Mouse (Mus musculus) hindbrain, embryonic 14.5 days (tissue): ENCODE measurements around the gene Myo1g. TPM values are rescaled to one million over a fixed set of nuclear protein-coding genes. Genes with fewer than 3 reads are reported as not detected.
A peak's percentile ranks its signal among the peaks of the same experiment; 100 is the strongest.

Source experiments
- ATAC-seq: fragments of 200-750 bp; cut with Nextera tagmentation; 2 replicates; pipeline ENCODE4 v1.8.0; 2017; ENCODE audit warnings: moderate number of reproducible peaks, mild to moderate bottlenecking, moderate TSS enrichment, moderate library complexity; ENCODE audit not compliant: low FRiP score
- DNase-seq: peaks from one replicate; pipeline ENCODE4 v3.0.0-alpha.2; 2015; ENCODE audit warnings: low spot score
- H3K27ac ChIP-seq: fragments of 300-500 bp; sonication (generic); 2 replicates; pipeline ENCODE4 v1.5.1; 2014; ENCODE audit warnings: mild to moderate bottlenecking, moderate library complexity
- H3K27me3 ChIP-seq: fragments of 300-500 bp; sonication (generic); 2 replicates; pipeline ENCODE4 v1.6.1; 2014; ENCODE audit warnings: mild to moderate bottlenecking, low read length, mixed read lengths; ENCODE audit not compliant: control insufficient read depth, insufficient read depth
- H3K36me3 ChIP-seq: fragments of 300-500 bp; sonication (generic); replicated peaks from 2 replicates; pipeline ENCODE4 v1.6.1; 2014; ENCODE audit not compliant: control insufficient read depth, insufficient read depth
- H3K4me1 ChIP-seq: fragments of 300-500 bp; sonication (generic); replicated peaks from 2 replicates; pipeline ENCODE4 v1.6.1; 2014; ENCODE audit warnings: antibody characterized with exemption, low read length, mixed read lengths; ENCODE audit not compliant: control insufficient read depth, insufficient read depth
- H3K4me2 ChIP-seq: fragments of 300-500 bp; sonication (generic); replicated peaks from 2 replicates; pipeline ENCODE4 v1.6.1; 2014; ENCODE audit warnings: mild to moderate bottlenecking, moderate library complexity
- H3K4me3 ChIP-seq: fragments of 300-500 bp; sonication (generic); replicated peaks from 2 replicates; pipeline ENCODE4 v1.5.1; 2014; ENCODE audit warnings: mild to moderate bottlenecking, low read length
- H3K9ac ChIP-seq: fragments of 300-500 bp; sonication (generic); 2 replicates; pipeline ENCODE4 v1.6.1; 2014
- H3K9me3 ChIP-seq: fragments of 300-500 bp; sonication (generic); 2 replicates; pipeline ENCODE4 v1.6.1; 2016; ENCODE audit warnings: low read length; ENCODE audit not compliant: control insufficient read depth
- WGBS: fragments of 180-500 bp; shearing (Covaris S2); extraction: QIAGEN DNeasy Blood & Tissue Kit; methylation state at CpG from one replicate; pipeline ENCODE4 v1.1.7; 2014; 5-methylcytosine and 5-hydroxymethylcytosine counted together
- polyA plus RNA-seq: library from polyadenylated mRNA; unstranded; fragments of >200 nt; fragmentation: Nextera tagmentation; extraction: Ambion mirVana; gene quantifications from 2 replicates; pipeline ENCODE4 v1.2.1, GENCODE M21; 2014

Gene Myo1g
- polyA plus RNA-seq, 1 experiment from 2014 or later: 0.31 TPM

DNA sequence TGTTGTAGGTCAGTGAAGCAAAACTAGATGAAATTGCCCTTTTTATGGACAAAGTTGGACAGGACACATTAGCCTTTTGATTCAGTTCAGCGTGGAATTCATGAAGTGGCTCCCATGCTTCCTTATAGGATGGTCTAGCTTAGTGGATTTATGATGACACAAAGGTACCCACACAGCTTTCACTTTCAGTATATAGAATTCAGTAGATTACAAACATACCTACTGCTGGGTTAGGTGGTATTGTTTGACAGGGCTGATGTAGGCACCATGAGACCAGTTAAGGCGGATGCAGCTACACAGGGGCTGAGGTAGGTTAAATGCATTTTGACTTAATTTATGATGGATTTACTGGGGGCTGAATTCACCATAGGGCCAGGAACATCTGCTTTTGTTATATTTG is 39.2 kb upstream of the Myo1g start:
- Histone ChIP-seq H3K36me3 (no peaks in the 10 kb centered on the region), H3K9ac (no peak overlapping the region), H3K4me2 (no peak overlapping the region), H3K27ac (no peak overlapping the region), H3K27me3 (no peaks in the 10 kb centered on the region), H3K9me3 (no peaks in the 10 kb centered on the region), H3K4me1 (no peaks in the 10 kb centered on the region), H3K4me3 (no peak overlapping the region)
- DNase-seq (no peak), ATAC-seq (no peak)
- 95% methylated on average over 2 of the region's 2 CpGs for WGBS

DNA sequence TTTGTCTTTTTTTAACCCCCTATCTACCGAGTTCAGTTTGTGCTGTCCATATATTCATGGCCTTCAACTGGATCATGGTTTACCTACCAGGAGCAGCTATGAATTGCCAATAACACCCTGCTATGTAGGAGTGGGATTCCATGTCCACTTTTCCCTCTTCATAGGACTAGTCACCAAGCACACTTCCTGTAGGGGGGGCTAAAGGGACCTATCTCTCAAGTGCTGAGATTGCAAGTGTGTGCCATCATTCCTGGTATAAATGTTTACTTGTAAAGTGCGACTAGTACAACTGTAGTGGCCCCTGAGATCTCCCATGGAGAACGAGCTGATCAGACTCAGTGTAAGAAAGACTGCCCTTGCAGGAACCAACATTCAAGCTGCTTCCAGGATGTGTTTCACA is 37.5 kb upstream of the Myo1g start:
- Histone ChIP-seq H3K9me3 (no peaks in the 10 kb centered on the region), H3K27me3 (no peaks in the 10 kb centered on the region), H3K4me1 (no peaks in the 10 kb centered on the region; the same call in 1 of the 2 replicates), H3K27ac (no peak overlapping the region), H3K4me3 (no peak overlapping the region), H3K36me3 (no peaks in the 10 kb centered on the region; the same call in 1 of the 2 replicates), H3K9ac (no peak overlapping the region), H3K4me2 (no peak overlapping the region)
- DNase-seq: no peak
- ATAC-seq: no peak
- WGBS: 90% methylated on average over 3 of the region's 3 CpGs

DNA sequence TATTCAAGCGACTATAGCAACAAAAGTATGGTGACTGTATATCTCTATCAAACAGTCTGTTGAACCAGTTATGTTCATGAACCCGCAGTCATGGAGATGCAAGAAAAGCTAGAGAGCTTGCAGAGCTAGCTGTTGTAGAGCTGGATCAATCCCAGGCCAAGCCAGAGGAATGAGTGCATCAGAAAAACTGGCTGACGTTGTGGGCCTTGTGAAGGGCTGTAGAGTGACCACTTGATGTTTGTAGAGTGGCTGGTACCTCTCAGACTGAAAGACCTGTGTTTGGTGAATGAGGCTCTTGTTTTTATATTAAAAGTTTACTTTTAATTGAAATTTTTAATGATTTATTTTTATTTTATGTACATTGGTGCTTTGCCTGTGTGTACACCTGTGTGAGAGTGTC is 29.4 kb upstream of the Myo1g start:
- 95% methylated on average over 3 of the region's 3 CpGs for WGBS
- H3K4me2 ChIP-seq: no peak overlapping the region
- H3K27me3 ChIP-seq: no peaks in the 10 kb centered on the region
- H3K4me1 ChIP-seq: peaks cover 14% of the 10 kb centered on the region
- no peak for DNase-seq
- H3K27ac ChIP-seq: no peak overlapping the region
- no peak for ATAC-seq
- peaks cover 4% of the 10 kb centered on the region; the same call in 1 of the 2 replicates for H3K36me3 ChIP-seq
- no peak overlapping the region for H3K4me3 ChIP-seq
- no peak overlapping the region for H3K9ac ChIP-seq
- no peaks in the 10 kb centered on the region for H3K9me3 ChIP-seq

DNA sequence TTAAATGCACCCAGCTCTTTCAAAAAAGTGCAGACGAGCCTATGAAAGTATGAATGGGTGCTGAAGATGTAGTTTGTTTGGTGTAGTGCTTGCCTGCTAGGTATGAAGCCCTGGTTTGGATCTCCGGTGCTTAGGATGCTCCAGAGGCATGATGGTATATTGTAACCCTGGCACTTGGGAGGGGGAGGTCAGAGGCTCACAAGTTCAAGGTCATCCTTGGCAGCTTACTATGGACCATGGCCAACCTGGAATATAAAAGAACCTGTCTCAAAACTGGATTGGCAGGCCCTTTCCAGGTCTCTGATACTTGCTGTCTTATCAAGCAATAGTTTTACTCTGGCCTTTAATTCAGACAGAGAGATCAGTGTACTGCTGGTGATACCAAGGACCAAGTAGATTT is 29.0 kb upstream of the Myo1g start:
- Histone ChIP-seq H3K4me3 (no peak overlapping the region), H3K4me1 (peaks cover 14% of the 10 kb centered on the region), H3K4me2 (no peak overlapping the region), H3K27me3 (no peaks in the 10 kb centered on the region), H3K9ac (no peak overlapping the region), H3K36me3 (peaks cover 4% of the 10 kb centered on the region; the same call in 1 of the 2 replicates), H3K9me3 (no peaks in the 10 kb centered on the region), H3K27ac (no peak overlapping the region)
- ATAC-seq (no peak), DNase-seq (no peak)
- WGBS: 96% methylated on average over 2 of the region's 2 CpGs

DNA sequence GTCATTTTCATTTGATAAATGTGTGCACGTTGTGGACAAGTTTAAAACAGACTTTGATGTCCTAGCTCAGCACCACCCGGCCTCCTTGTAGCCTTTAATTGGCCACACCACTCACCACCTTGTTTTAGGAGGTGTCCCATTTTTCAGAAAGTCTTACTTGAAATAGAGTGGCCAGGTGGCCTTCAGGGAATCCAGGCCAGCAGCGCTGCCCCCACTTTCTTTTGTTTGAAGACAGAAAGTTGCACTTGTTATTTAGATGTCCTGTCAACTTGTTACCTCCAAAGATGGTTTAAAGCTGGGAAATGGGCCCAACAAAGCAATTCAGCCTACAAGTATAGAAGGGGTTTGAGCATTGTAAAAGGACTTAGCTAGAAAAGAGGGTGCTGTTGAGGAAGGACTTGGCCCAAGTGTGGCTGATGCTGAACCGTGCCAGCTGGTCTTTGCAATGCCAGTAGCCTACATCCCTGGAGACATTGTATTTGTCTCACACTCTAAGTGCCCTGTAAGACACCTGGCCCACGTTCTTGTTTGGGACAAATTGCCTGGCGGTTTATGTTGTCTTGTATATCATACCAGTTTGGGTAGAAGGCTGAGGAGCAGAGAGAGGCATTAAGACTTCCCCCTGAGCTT is 27.0 kb upstream of the Myo1g start:
- H3K9me3 ChIP-seq: no peaks in the 10 kb centered on the region
- peak overlapping the region; percentile 80 for H3K9ac ChIP-seq
- H3K4me2 ChIP-seq: peak overlapping the region; percentile 75
- H3K4me3 ChIP-seq: peak overlapping the region; percentile 75
- peaks cover 4% of the 10 kb centered on the region; the same call in 1 of the 2 replicates for H3K36me3 ChIP-seq
- peaks cover 14% of the 10 kb centered on the region for H3K4me1 ChIP-seq
- ATAC-seq: no peak
- 28% methylated on average over 6 of the region's 6 CpGs for WGBS
- DNase-seq: no peak
- no peaks in the 10 kb centered on the region for H3K27me3 ChIP-seq
- H3K27ac ChIP-seq: peak overlapping the region; percentile 93

DNA sequence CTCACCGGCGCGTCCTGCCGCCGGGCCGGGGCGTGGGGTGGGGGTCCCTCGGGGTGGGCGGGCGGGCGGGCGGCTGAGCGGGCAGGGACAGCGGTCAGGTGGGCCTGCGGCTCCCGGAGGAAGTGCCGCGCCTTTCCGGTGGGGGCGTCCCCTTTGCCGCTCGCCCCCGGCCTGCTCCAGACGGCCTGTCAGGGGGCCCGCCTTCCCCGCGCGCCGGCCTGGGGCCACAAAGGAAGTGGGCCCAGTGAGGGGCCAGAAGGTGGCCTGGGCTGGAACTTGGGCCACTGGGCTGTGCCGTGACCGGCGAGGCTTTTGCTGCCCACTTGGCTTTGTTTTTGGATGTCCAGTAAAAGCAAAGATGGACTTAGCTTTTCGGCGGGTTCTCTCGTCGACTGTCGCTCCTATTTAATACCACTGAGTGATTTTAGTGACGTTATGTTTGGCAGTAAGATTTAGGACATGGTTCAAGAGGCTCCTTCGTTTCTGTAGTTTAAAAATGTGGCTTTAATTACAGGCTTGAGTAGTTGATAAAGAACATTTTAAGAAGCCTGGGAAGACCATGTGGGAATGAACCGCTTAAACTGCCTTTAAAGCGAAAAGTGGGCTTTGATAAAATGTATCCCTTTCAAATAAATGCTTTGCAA is 26.4 kb upstream of the Myo1g start:
- Histone ChIP-seq H3K4me3 (peak overlapping the region; percentile 75), H3K4me2 (peak overlapping the region; percentile 75), H3K9me3 (no peaks in the 10 kb centered on the region), H3K36me3 (peaks cover 4% of the 10 kb centered on the region; the same call in 1 of the 2 replicates), H3K9ac (peak overlapping the region; percentile 80), H3K27me3 (no peaks in the 10 kb centered on the region), H3K4me1 (peaks cover 14% of the 10 kb centered on the region), H3K27ac (peak overlapping the region; percentile 93)
- WGBS: under 1% methylated on average over 34 of the region's 41 CpGs
- DNase-seq: peak; percentile 41
- ATAC-seq: no peak; the same call in none of the 2 replicates

DNA sequence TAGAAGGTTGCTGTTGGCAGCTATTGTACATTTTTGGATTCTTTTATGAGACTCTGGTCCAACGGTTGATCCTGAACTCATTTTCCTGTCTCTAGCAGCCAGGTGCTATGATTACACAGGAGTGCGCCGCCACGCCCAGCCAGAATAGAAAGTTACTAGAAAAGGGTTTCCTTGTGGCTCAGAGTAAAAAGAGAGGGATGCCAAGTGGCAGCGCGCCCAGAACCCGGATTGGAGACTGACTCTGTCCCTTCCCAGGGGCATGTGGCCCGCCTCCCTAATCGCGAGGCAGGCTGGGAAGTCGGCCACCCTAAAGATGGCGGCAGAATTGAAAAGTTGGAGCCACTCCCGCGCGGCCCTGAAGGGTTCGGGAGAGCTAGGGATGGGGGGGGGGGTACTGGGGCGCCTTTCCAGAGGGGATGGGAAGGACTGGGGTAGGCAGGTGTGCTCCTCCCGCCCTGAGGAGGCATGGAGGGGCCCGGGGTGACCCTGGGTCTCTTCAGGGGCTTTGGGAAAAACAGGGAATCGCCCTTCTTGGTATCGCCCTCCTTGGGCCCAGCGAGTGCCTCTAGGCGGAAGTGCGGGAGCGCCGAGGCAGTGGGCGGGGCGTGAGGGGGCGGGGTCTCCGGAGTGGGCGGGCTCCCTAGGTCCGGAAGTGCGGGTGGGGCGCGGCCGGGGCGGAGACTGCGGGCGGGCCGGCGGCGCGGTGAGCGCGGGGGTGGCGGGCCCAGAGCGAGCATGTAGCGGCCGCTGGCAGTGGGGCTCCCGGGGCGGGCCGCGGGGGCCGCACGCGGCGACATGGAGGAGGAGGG is 25.6 kb upstream of the Myo1g start, which contains the start of gene Ccm2:
Ccm2 (plus strand) TSS at position 683 of the 809 bp plus-strand sequence.
- Histone ChIP-seq H3K9me3 (no peaks in the 10 kb centered on the region), H3K4me2 (peak within 1 kb of the TSS; percentile 75), H3K4me3 (peak within 1 kb of the TSS; percentile 75), H3K9ac (peak within 1 kb of the TSS; percentile 80), H3K4me1 (peaks cover 14% of the 10 kb centered on the region), H3K27me3 (no peaks in the 10 kb centered on the region), H3K36me3 (no peaks in the 10 kb centered on the region), H3K27ac (peak within 1 kb of the TSS; percentile 93)
- DNase-seq (peak; percentile 94), ATAC-seq (peak; percentile 96)
- 1% methylated on average over 29 of the region's 57 CpGs for WGBS

DNA sequence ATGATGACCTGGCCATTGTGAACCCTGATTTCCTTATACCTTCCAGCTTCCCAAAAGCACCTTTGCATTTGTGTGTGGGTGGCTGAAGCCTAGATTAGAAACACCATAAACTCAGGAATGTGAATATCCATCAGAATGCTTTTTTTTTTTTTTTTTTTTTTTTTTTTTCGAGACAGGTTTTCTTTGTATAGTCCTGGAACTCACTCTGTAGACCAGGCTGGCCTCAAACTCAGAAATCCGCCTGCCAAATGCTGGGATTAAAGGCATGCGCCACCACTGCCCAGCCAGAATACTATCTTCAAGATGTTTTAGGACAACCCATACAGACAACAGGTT is 25.1 kb upstream of the Myo1g start:
- Histone ChIP-seq H3K27me3 (no peaks in the 10 kb centered on the region), H3K9me3 (no peaks in the 10 kb centered on the region), H3K4me3 (peak overlapping the region; percentile 75), H3K27ac (peak overlapping the region; percentile 93), H3K4me1 (peaks cover 14% of the 10 kb centered on the region), H3K36me3 (no peaks in the 10 kb centered on the region), H3K9ac (peak overlapping the region; percentile 80), H3K4me2 (peak overlapping the region; percentile 75)
- ATAC-seq: peak; percentile 6; the same call in 1 of the 2 replicates
- WGBS: 13% methylated on average over 3 of the region's 3 CpGs
- no peak for DNase-seq
